Mouse (Mus musculus): Measurements from ENCODE around the gene Kalrn. TPM values are rescaled to one million over a fixed set of nuclear protein-coding genes. Genes with fewer than 3 reads are reported as not detected.

The Kalrn gene
- polyA plus RNA-seq, 1 experiment from 2014 or later, result 30.5 TPM

GRCm38 (mm10) chr16:34413868-34414333 lies 159.4 kb downstream of the Kalrn start:
- peak overlapping the region; percentile 74 for H3K27ac ChIP-seq
- no peaks in the 10 kb centered on the region for H3K36me3 ChIP-seq (replicated peaks; ENCODE audit: control insufficient read depth, insufficient read depth)
- H3K9ac ChIP-seq, result no peak overlapping the region
- peak; percentile 51 for DNase-seq (ENCODE audit: low spot score)
- H3K4me2 ChIP-seq (replicated peaks), result peak overlapping the region; percentile 26; the same call in 1 of the 2 replicates
- WGBS, result 21% methylated on average over 10 of the region's 10 CpGs
- no peaks in the 10 kb centered on the region for H3K27me3 ChIP-seq (ENCODE audit: control insufficient read depth, insufficient read depth, low read length)
- peaks cover 21% of the 10 kb centered on the region for H3K4me1 ChIP-seq (replicated peaks; ENCODE audit: control insufficient read depth, insufficient read depth, low read length)
- H3K4me3 ChIP-seq (replicated peaks; ENCODE audit: low read length), result no peak overlapping the region
- ATAC-seq (ENCODE audit: low FRiP score), result peak; percentile 69
- H3K9me3 ChIP-seq (ENCODE audit: control insufficient read depth, low read length), result no peaks in the 10 kb centered on the region

- no peak for ATAC-seq (ENCODE audit: low FRiP score)
- DNase-seq (ENCODE audit: low spot score), result no peak
Observed at GRCm38 (mm10) chr16:34407036-34407435, 166.3 kb downstream of the Kalrn start.

GRCm38 (mm10) chr16:34405094-34405493 lies 168.2 kb downstream of the Kalrn start:
- peaks cover 4% of the 10 kb centered on the region; the same call in 1 of the 2 replicates for H3K4me1 ChIP-seq (replicated peaks; ENCODE audit: control insufficient read depth, insufficient read depth, low read length)
- WGBS, result 78% methylated on average over 5 of the region's 5 CpGs
- no peaks in the 10 kb centered on the region for H3K9me3 ChIP-seq (ENCODE audit: control insufficient read depth, low read length)
- no peak overlapping the region for H3K4me2 ChIP-seq (replicated peaks)
- no peaks in the 10 kb centered on the region for H3K36me3 ChIP-seq (replicated peaks; ENCODE audit: control insufficient read depth, insufficient read depth)
- no peak for ATAC-seq (ENCODE audit: low FRiP score)
- H3K9ac ChIP-seq, result no peak overlapping the region
- DNase-seq (ENCODE audit: low spot score), result no peak
- no peaks in the 10 kb centered on the region for H3K27me3 ChIP-seq (ENCODE audit: control insufficient read depth, insufficient read depth, low read length)
- H3K4me3 ChIP-seq (replicated peaks; ENCODE audit: low read length), result no peak overlapping the region
- no peak overlapping the region for H3K27ac ChIP-seq

More at GRCm38 (mm10) chr16:34407036-34407435, 166.3 kb downstream of the Kalrn start:
- Histone ChIP-seq H3K4me3 (replicated peaks; ENCODE audit: low read length) (no peak overlapping the region), H3K27me3 (ENCODE audit: control insufficient read depth, insufficient read depth, low read length) (no peaks in the 10 kb centered on the region), H3K9ac (no peak overlapping the region), H3K27ac (peak overlapping the region; percentile 44; the same call in 1 of the 2 replicates), H3K9me3 (ENCODE audit: control insufficient read depth, low read length) (no peaks in the 10 kb centered on the region), H3K4me1 (replicated peaks; ENCODE audit: control insufficient read depth, insufficient read depth, low read length) (0 out of 2 replicates have a peak, but pooled peaks cover 4% of the 10 kb centered on the region), H3K4me2 (replicated peaks) (no peak overlapping the region), H3K36me3 (replicated peaks; ENCODE audit: control insufficient read depth, insufficient read depth) (no peaks in the 10 kb centered on the region)
- 63% methylated on average over 8 of the region's 8 CpGs for WGBS

GRCm38 (mm10) chr16:34401216-34401615 lies 172.1 kb downstream of the Kalrn start:
- Histone ChIP-seq H3K9ac (no peak overlapping the region), H3K9me3 (ENCODE audit: control insufficient read depth, low read length) (no peaks in the 10 kb centered on the region), H3K27me3 (ENCODE audit: control insufficient read depth, insufficient read depth, low read length) (no peaks in the 10 kb centered on the region), H3K36me3 (replicated peaks; ENCODE audit: control insufficient read depth, insufficient read depth) (no peaks in the 10 kb centered on the region), H3K4me2 (replicated peaks) (no peak overlapping the region), H3K4me1 (replicated peaks; ENCODE audit: control insufficient read depth, insufficient read depth, low read length) (no peaks in the 10 kb centered on the region; the same call in 1 of the 2 replicates), H3K27ac (no peak overlapping the region), H3K4me3 (replicated peaks; ENCODE audit: low read length) (no peak overlapping the region)
- DNase-seq (ENCODE audit: low spot score) (no peak), ATAC-seq (ENCODE audit: low FRiP score) (no peak)
- 92% methylated on average over 1 of the region's 1 CpGs for WGBS

- H3K36me3 ChIP-seq (replicated peaks; ENCODE audit: control insufficient read depth, insufficient read depth), result no peaks in the 10 kb centered on the region
- no peaks in the 10 kb centered on the region; the same call in 1 of the 2 replicates for H3K4me1 ChIP-seq (replicated peaks; ENCODE audit: control insufficient read depth, insufficient read depth, low read length)
- H3K27ac ChIP-seq, result no peak overlapping the region
- ATAC-seq (ENCODE audit: low FRiP score) (no peak), DNase-seq (ENCODE audit: low spot score) (peak; percentile 48)
- WGBS, result 47% methylated on average over 13 of the region's 13 CpGs
- 0 out of 2 replicates have a peak overlapping the region, but pooled peaks have one; percentile 28 for H3K9ac ChIP-seq
- no peaks in the 10 kb centered on the region for H3K27me3 ChIP-seq (ENCODE audit: control insufficient read depth, insufficient read depth, low read length)
- no peaks in the 10 kb centered on the region for H3K9me3 ChIP-seq (ENCODE audit: control insufficient read depth, low read length)
- no peak overlapping the region for H3K4me2 ChIP-seq (replicated peaks)
- no peak overlapping the region for H3K4me3 ChIP-seq (replicated peaks; ENCODE audit: low read length)
Observed at GRCm38 (mm10) chr16:34400102-34400728, 173.1 kb downstream of the Kalrn start.

GRCm38 (mm10) chr16:34395221-34395811 lies 178.0 kb downstream of the Kalrn start:
- no peaks in the 10 kb centered on the region; the same call in 1 of the 2 replicates for H3K4me1 ChIP-seq (replicated peaks; ENCODE audit: control insufficient read depth, insufficient read depth, low read length)
- no peak overlapping the region for H3K4me2 ChIP-seq (replicated peaks)
- no peak overlapping the region for H3K9ac ChIP-seq
- peak; percentile 71; the same call in 1 of the 2 replicates for ATAC-seq (ENCODE audit: low FRiP score)
- no peaks in the 10 kb centered on the region for H3K27me3 ChIP-seq (ENCODE audit: control insufficient read depth, insufficient read depth, low read length)
- H3K27ac ChIP-seq, result no peak overlapping the region
- no peaks in the 10 kb centered on the region for H3K36me3 ChIP-seq (replicated peaks; ENCODE audit: control insufficient read depth, insufficient read depth)
- no peak overlapping the region for H3K4me3 ChIP-seq (replicated peaks; ENCODE audit: low read length)
- no peaks in the 10 kb centered on the region for H3K9me3 ChIP-seq (ENCODE audit: control insufficient read depth, low read length)
- DNase-seq (ENCODE audit: low spot score), result peak; percentile 60

- DNase-seq (ENCODE audit: low spot score) (no peak), ATAC-seq (ENCODE audit: low FRiP score) (no peak)
- no peaks in the 10 kb centered on the region for H3K27me3 ChIP-seq (ENCODE audit: control insufficient read depth, insufficient read depth, low read length)
- no peak overlapping the region for H3K9ac ChIP-seq
- H3K4me3 ChIP-seq (replicated peaks; ENCODE audit: low read length), result no peak overlapping the region
- H3K36me3 ChIP-seq (replicated peaks; ENCODE audit: control insufficient read depth, insufficient read depth), result peaks cover 19% of the 10 kb centered on the region
- WGBS, result 75% methylated on average over 5 of the region's 5 CpGs
- no peak overlapping the region for H3K4me2 ChIP-seq (replicated peaks)
- H3K9me3 ChIP-seq (ENCODE audit: control insufficient read depth, low read length), result no peaks in the 10 kb centered on the region
- H3K4me1 ChIP-seq (replicated peaks; ENCODE audit: control insufficient read depth, insufficient read depth, low read length), result peaks cover 8% of the 10 kb centered on the region; the same call in 1 of the 2 replicates
- H3K27ac ChIP-seq, result no peak overlapping the region
Observed at GRCm38 (mm10) chr16:34389520-34390271, 183.6 kb downstream of the Kalrn start.

GRCm38 (mm10) chr16:34388871-34389270 lies 184.5 kb downstream of the Kalrn start:
- Histone ChIP-seq H3K4me2 (replicated peaks) (no peak overlapping the region), H3K27me3 (ENCODE audit: control insufficient read depth, insufficient read depth, low read length) (no peaks in the 10 kb centered on the region), H3K4me3 (replicated peaks; ENCODE audit: low read length) (no peak overlapping the region), H3K9me3 (ENCODE audit: control insufficient read depth, low read length) (no peaks in the 10 kb centered on the region), H3K27ac (no peak overlapping the region), H3K4me1 (replicated peaks; ENCODE audit: control insufficient read depth, insufficient read depth, low read length) (peaks cover 8% of the 10 kb centered on the region; the same call in 1 of the 2 replicates), H3K9ac (no peak overlapping the region), H3K36me3 (replicated peaks; ENCODE audit: control insufficient read depth, insufficient read depth) (peaks cover 21% of the 10 kb centered on the region)
- ATAC-seq (ENCODE audit: low FRiP score) (no peak), DNase-seq (ENCODE audit: low spot score) (no peak)
- WGBS, result 89% methylated on average over 6 of the region's 6 CpGs

- H3K36me3 ChIP-seq (replicated peaks; ENCODE audit: control insufficient read depth, insufficient read depth), result peaks cover 21% of the 10 kb centered on the region
- no peaks in the 10 kb centered on the region for H3K27me3 ChIP-seq (ENCODE audit: control insufficient read depth, insufficient read depth, low read length)
- H3K4me1 ChIP-seq (replicated peaks; ENCODE audit: control insufficient read depth, insufficient read depth, low read length), result peaks cover 18% of the 10 kb centered on the region
- no peak overlapping the region for H3K27ac ChIP-seq
- no peak overlapping the region for H3K9ac ChIP-seq
- ATAC-seq (ENCODE audit: low FRiP score) (no peak), DNase-seq (ENCODE audit: low spot score) (no peak)
- H3K9me3 ChIP-seq (ENCODE audit: control insufficient read depth, low read length), result no peaks in the 10 kb centered on the region
- 90% methylated on average over 8 of the region's 8 CpGs for WGBS
- no peak overlapping the region for H3K4me3 ChIP-seq (replicated peaks; ENCODE audit: low read length)
- no peak overlapping the region for H3K4me2 ChIP-seq (replicated peaks)
Observed at GRCm38 (mm10) chr16:34385065-34385464, 188.3 kb downstream of the Kalrn start.

All from hindbrain, embryonic 14.5 days (tissue).